Mouse (Mus musculus): ENCODE measurements around the gene Snrnp70.
"Not testable (repeated sequence)": the region's sequence is repeated elsewhere in the genome, so short reads cannot be mapped to it uniquely, and the experiment has no call there.

Gene Snrnp70

GRCm38 (mm10) chr7:45409497-45410163 lies 14.1 kb upstream of the Snrnp70 start:
- no peak for DNase-seq (ENCODE audit: low spot score)

GRCm38 (mm10) chr7:45408949-45409348 lies 13.4 kb upstream of the Snrnp70 start:
- no peak for DNase-seq (ENCODE audit: low spot score)

DNA sequence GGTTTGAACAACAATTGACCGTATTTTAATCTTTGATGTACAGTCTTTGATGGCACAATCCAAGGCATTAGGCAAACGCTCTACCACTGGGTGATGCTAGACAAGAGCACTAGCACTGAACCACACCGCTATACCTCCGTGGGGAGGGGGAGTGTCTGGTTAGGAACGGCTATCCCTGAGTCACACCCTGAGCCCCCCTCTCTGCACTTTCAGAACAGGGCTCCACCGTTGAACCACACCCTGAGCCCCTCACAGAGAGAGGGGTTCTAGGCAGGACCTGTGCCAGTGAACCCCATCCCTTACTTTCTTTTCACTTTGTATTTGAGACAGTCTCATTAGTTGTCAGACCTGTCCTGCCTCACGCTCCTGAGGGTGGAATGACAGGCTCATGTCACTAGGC lies 12.8 kb upstream of the Snrnp70 start:
- DNase-seq (ENCODE audit: low spot score) = no peak

DNA sequence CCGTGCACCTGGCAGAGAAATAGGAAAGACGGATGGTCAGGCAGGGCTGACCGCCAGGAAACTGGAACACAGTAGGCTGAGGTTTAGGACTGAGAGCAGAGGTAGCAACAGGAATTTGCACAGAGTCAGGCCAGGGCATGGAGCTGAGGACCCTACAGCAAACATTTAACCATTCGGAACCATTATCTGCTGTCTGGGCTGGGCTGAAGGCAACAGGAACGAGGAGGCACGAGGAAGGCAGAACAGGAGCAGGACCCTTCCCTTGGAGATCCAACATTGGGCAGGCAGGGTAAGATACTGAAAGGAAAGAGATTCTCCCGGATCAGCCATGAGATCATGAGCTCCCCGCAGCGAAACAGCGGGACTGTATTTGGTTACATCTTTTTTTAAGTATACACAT lies 12.3 kb upstream of the Snrnp70 start:
- no peak for DNase-seq (ENCODE audit: low spot score)

GRCm38 (mm10) chr7:45406157-45407156 lies 10.9 kb upstream of the Snrnp70 start:
- DNase-seq (ENCODE audit: low spot score) = no peak

GRCm38 (mm10) chr7:45405091-45406075 lies 9.8 kb upstream of the Snrnp70 start, which contains the start of gene Kcna7:
Gene Kcna7 (plus strand): TSS chr7:45405653.
- peak; percentile 64 for DNase-seq (ENCODE audit: low spot score)

DNA sequence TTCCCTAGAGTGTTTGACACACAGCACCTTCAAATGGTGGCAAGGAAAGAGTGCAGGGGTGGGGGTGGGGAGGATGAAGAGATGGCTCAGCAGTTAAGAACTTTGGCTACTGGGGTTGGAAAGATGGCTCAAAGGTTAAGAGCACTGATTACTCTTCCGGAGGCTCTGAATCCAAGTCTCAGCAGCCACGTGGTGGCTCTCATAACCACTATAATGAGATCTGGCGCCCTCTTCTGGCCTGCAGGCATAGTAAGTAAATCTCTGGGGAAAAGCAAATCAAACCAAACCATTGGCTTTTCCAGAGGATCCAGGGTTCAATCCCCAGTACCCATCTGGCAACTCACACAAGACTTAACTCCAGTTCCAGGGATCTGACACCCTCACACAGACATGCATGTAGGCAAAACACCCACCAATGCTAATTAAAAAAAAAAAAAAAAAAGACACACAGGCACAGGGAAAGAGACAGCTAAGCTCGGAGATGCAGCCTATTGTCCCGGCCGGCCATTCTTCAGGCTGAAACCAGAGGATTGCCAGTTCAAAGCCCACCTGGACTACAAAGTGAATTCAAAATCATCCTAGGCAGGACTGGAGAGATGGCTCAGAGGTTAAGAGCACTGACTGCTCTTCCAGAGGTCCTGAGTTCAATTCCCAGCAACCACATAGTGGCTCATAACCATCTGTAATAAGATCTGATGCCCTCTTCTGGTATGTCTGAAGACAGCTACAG lies 8.2 kb upstream of the Snrnp70 start:
- peak; percentile 49 for DNase-seq (ENCODE audit: low spot score)

GRCm38 (mm10) chr7:45401521-45402085 lies 6.1 kb upstream of the Snrnp70 start:
- DNase-seq (ENCODE audit: low spot score) = no peak

- no peak for DNase-seq (ENCODE audit: low spot score)
These were observed 1.2 kb upstream of the Snrnp70 start for GRCm38 (mm10) chr7:45396787-45397186.

DNA sequence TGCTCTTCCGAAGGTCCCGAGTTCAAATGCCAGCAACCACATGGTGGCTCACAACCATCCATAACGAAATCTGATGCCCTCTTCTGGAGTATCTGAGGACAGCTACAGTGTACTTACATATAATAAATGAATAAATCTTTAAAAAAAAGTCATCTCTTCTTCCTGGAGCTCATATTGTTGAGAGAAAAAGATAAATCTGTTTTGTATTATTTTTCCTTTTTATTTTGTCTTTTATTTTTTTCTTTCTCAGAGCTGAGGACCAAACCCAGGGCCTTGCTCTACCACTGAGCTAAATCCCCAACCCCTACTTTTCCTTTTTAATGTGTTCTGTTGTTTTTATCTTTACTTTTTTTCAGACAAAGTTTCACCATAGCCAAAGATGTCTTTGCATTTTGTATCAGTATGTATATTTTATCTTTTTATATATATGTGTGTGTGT lies 814 bp upstream of the Snrnp70 start:
- DNase-seq (ENCODE audit: low spot score) = not testable (repeated sequence)

DNA sequence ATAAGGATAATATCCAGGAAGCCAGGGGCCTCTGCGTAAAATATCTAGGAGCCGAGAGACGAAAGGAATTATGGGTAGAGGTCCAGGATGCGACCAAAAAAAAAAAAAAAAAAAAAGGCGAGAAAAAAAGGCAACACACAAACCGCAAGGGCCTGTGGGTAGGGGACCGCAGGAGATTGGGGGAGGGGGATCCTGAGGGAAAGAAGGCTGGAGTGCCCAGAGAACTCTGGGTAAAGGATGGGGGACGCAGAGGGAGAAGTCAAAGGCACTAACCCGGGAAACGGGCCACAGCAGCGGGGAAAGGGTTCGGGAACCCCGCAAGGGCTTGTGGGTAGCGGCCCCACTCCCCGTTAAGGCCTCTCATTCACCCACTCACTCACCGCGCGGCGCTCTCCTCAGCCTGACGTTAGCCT lies 407 bp downstream of the Snrnp70 start:
- DNase-seq (ENCODE audit: low spot score) = no peak

DNA sequence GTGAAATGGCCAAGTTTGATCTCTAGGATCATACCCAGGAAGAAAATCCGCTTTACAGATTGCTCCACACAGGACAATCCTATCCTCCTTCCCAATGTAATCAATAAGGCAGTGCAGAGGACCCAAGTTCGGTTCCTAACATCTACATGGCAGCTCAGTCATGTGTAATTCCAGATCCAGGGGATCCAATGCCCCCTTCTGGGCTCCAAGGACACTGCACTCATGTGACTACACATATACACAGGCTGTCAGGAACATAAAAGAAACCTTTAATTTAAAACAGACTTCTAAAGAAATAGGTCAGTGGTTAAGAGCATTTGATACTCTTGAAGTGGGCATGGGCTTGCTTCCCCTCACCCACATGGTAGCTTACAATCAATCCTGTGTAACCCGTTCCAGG lies 9.5 kb downstream of the Snrnp70 start:
- no peak for DNase-seq (ENCODE audit: low spot score)

DNA sequence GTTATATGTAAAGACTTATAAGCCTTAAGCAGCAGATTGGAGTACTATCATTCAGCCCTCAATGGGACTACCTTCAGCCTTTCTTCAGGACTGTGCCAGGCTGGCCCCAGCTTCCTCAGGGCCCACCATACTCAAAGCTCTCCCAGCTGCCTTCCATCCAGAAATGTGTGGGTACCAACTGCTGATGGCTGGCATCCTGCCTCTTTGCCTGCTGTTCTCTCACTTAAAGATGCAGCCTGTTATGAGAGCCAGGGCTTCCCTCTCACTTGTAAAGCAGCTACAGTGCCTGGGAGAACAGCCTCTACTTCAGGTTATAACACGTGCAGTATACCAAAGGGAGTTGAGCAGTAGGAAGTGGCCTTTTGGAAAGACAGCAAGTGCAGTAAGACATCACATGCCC lies 19.5 kb downstream of the Snrnp70 start:
- peak; percentile 56 for DNase-seq (ENCODE audit: low spot score)

- DNase-seq (ENCODE audit: low spot score) = no peak
These were observed 20.9 kb downstream of the Snrnp70 start for GRCm38 (mm10) chr7:45374620-45375019.

GRCm38 (mm10) chr7:45372371-45372770 lies 23.2 kb downstream of the Snrnp70 start:
- DNase-seq (ENCODE audit: low spot score) = no peak

GRCm38 (mm10) chr7:45370475-45371311 lies 24.8 kb downstream of the Snrnp70 start, which contains the start of gene Lin7b:
Gene Lin7b (minus strand): TSS chr7:45370583.
- DNase-seq (ENCODE audit: low spot score) = peak; percentile 95

- peak; percentile 41 for DNase-seq (ENCODE audit: low spot score)
These were observed 25.6 kb downstream of the Snrnp70 start for GRCm38 (mm10) chr7:45369836-45370474.

- DNase-seq (ENCODE audit: low spot score) = peak; percentile 22
These were observed 26.4 kb downstream of the Snrnp70 start for GRCm38 (mm10) chr7:45369022-45369745.
